Mouse (Mus musculus): Measurements from ENCODE around the gene Slc25a28. TPM values are rescaled to one million over a fixed set of nuclear protein-coding genes. Genes with fewer than 3 reads are reported as not detected.

Gene Slc25a28
- polyA plus RNA-seq (2021; fragmentation: Nextera tagmentation): 3.9 and 4.6 TPM in 2 replicates
- long read RNA-seq, experiment 1, partial matches to known transcripts: 0 of 3 reads
- long read RNA-seq, experiment 1, other reads (novel, unspliced or antisense): 3 of 3 reads
- long read RNA-seq, experiment 2, partial matches to known transcripts: 0 of 1 reads
- long read RNA-seq, experiment 2, other reads (novel, unspliced or antisense): 0 of 1 reads

DNA sequence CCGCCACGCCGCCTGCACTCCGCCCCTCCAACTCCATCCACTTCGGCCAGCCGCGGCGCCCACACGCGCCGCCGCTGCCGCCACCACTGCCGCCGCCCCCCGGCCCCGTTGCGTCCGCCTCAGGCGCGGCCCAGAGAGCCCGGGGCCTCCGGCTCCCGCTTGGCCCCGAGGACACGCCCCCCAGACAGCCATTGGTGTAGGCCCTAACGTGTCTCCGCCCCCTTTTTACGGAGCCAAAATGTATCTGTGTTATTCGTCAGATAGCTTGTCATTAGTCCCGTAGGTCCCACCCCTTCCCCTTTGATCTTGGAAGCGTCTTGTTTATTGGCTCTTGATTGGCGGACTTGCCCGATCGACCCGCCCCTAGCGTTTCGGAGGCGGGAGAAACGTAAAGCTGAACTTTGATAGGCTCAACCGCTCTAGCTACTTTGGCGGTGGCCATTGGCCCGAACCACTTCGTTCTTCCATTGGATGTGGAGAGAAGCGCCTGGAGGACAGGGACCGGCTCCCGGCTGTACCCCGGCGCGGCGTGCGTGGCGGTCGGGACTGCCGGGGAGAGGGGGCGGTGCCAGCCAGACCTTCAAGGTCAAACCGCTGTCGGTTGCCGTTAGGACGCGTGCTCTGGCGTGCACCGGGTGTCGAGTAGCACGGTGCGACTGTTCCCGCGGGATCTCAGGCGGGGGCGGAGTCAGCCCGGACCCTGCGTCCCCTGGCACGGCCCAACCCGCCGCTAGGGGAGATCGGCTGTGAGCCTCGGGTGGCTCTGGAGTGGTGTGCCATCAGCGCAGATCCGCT lies at the start of gene Slc25a28:
TSS of gene Slc25a28 (minus strand) at position 152 of the 795 bp plus-strand sequence.

DNA sequence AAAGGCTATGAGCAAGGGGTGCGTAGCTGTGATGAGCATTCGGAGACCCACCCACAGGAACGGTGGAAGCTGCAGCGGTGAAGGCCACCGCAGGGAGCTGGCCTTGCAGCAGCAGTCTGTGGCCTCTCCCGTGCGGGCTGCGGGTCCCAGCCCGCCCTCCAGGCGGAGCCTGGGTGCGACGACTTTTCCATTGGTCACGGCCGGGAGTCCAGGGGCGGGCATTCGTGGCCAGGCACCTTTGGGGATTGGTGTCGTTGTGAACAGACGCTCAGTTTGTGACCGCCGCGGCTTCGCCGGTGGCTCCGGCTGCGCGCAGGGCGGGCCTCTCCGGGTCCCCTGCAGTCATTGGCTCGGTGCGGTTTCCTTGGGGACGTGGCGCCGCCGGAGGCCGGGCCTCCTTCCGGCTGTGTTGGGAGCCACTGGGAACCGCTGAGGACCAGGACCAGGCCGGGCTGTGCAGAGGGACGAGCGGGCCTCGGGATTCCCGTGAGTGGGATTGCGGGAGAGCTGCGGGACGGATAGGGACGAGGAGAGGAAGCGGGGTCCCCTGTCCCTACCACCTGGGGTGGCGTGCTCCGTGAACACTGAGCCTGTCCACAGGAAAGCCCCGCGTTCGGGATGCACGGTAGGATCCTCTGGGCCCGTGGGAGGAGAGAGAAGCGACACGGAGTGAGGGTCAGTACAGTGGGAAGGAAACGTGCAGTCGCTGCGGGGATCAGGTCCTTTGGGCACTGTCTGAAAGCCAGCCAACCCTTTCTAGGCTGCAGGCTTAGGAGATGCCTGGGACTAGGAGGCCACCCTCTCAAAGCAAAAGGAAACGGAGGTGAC lies 15.0 kb upstream of the Slc25a28 start, which contains the start of gene Entpd7:
TSS of gene Entpd7 (plus strand) at position 254 of the 828 bp plus-strand sequence.

Small RNA genes lying within 50 kb of the gene (microRNA-seq; reads per million reads assigned to microRNA genes)
- gene Gm22646: not detected

Other genes with a start within 250 kb of the Slc25a28 start
- 16.4 TPM in 2 replicates for gene Cnnm1, start 234.4 kb downstream of the Slc25a28 start, polyA plus RNA-seq (2021; fragmentation: Nextera tagmentation)
- 362 and 411 TPM in 2 replicates for gene Got1, start 150.3 kb downstream of the Slc25a28 start, polyA plus RNA-seq (2021; fragmentation: Nextera tagmentation)
- not detected in 2 replicates for gene Nkx2-3, start 62.6 kb downstream of the Slc25a28 start, polyA plus RNA-seq (2021; fragmentation: Nextera tagmentation)
- 4.8 and 5.0 TPM in 2 replicates for gene Entpd7, start 14.8 kb upstream of the Slc25a28 start, polyA plus RNA-seq (2021; fragmentation: Nextera tagmentation)
- gene Cutc, start 78.1 kb upstream of the Slc25a28 start, polyA plus RNA-seq (2021; fragmentation: Nextera tagmentation): 11.2 and 12.1 TPM in 2 replicates
- gene Cox15, start 78.1 kb upstream of the Slc25a28 start, polyA plus RNA-seq (2021; fragmentation: Nextera tagmentation): 2.9 and 5.7 TPM in 2 replicates
- gene Abcc2, start 107.3 kb upstream of the Slc25a28 start, polyA plus RNA-seq (2021; fragmentation: Nextera tagmentation): 0.01 TPM in 1 of 2 replicates, not detected in the other